29 mouse cellular contexts compared by ENCODE assay signal in genomic region chr6:122302661-122303060, GRCm38 (mm10). TPM values are rescaled to one million over a fixed set of nuclear protein-coding genes. Genes with fewer than 3 reads are reported as not detected.
DNase-seq lines count a peak whose midpoint lies in the region; ATAC-seq and TF ChIP-seq lines count a peak whose summit lies in the region.
"Had no signal": no experiment of that assay in that cellular context is flagged by ENCODE, and none has a peak within 500 bp of the region (broad histone marks: within the 10 kb centered on the region; RNA-seq: fewer than 3 reads in every experiment).

No protein-coding gene starts in this region.

- peak; percentile 59 for DNase-seq in 416B (ENCODE audit: low read depth)
- no peak for DNase-seq in heart, adult 8-10 months (ENCODE audit: low spot score)
- DNase-seq in urinary bladder, postnatal 36 days (ENCODE audit: low spot score in 2 of 2) = no peak
- DNase-seq: adrenal gland, adult 8-10 months; adrenal gland, postnatal 36 days; cerebellum, adult 18-20 months; cerebellum, adult 9-10 months; cerebellum, postnatal 14 days; gastrocnemius, postnatal 10 days; gastrocnemius, postnatal 36 days; heart, adult 2 months had no signal

- H3K27me3 ChIP-seq in myocyte (ENCODE audit: control insufficient read depth, insufficient read depth, insufficient read length) = no peaks in the 10 kb centered on the region
- no peaks in the 10 kb centered on the region for H3K27me3 ChIP-seq in neural tube, embryonic 15.5 days (replicated peaks)
- H3K27me3 ChIP-seq: embryonic facial prominence, embryonic 13.5 days; forebrain, embryonic 12.5 days; forebrain, embryonic 15.5 days; hindbrain, embryonic 12.5 days; hindbrain, embryonic 15.5 days; intestine, embryonic 15.5 days had no signal

- no peak for TF ChIP-seq POLR2A in myocyte (IDR thresholded peaks at IDR 0.05; ENCODE audit: insufficient read length, low read depth)

- no peaks in the 10 kb centered on the region for H3K9me3 ChIP-seq in neural tube, embryonic 15.5 days (replicated peaks)
- H3K9me3 ChIP-seq: embryonic facial prominence, embryonic 10.5 days; embryonic facial prominence, embryonic 13.5 days; forebrain, embryonic 12.5 days; forebrain, embryonic 15.5 days; hindbrain, embryonic 12.5 days; hindbrain, embryonic 15.5 days; intestine, embryonic 15.5 days had no signal

- peaks cover 4% of the 10 kb centered on the region; the same call in 1 of the 2 replicates for H3K4me1 ChIP-seq in neural tube, embryonic 15.5 days
- H3K4me1 ChIP-seq: hindbrain, embryonic 15.5 days; intestine, embryonic 15.5 days had no signal

- no peaks in the 10 kb centered on the region for H3K36me3 ChIP-seq in myocyte (ENCODE audit: control insufficient read depth, insufficient read depth)
- no peaks in the 10 kb centered on the region for H3K36me3 ChIP-seq in neural tube, embryonic 15.5 days
- H3K36me3 ChIP-seq: embryonic facial prominence, embryonic 10.5 days; embryonic facial prominence, embryonic 13.5 days; forebrain, embryonic 12.5 days; forebrain, embryonic 15.5 days; hindbrain, embryonic 12.5 days; hindbrain, embryonic 15.5 days; intestine, embryonic 15.5 days had no signal

- no peak overlapping the region for H3ac ChIP-seq in myocyte (ENCODE audit: control insufficient read depth, insufficient read length)

- 89% methylated on average over 4 of the region's 4 CpGs for WGBS in neural tube, embryonic 15.5 days

- no peak overlapping the region for H3K4me3 ChIP-seq in myocyte
- no peak overlapping the region for H3K4me3 ChIP-seq in neural tube, embryonic 15.5 days (replicated peaks)
- H3K4me3 ChIP-seq: embryonic facial prominence, embryonic 10.5 days; embryonic facial prominence, embryonic 13.5 days; erythroblast, embryonic 14.5 days; forebrain, embryonic 12.5 days; forebrain, embryonic 15.5 days; heart, adult 2 months; hindbrain, embryonic 12.5 days; hindbrain, embryonic 15.5 days; intestine, embryonic 15.5 days had no signal

- peak overlapping the region; percentile 24 for H3K4me2 ChIP-seq in myocyte (ENCODE audit: low read depth)
- no peak overlapping the region for H3K4me2 ChIP-seq in neural tube, embryonic 15.5 days
- H3K4me2 ChIP-seq: embryonic facial prominence, embryonic 13.5 days; forebrain, embryonic 12.5 days; forebrain, embryonic 15.5 days; hindbrain, embryonic 12.5 days; hindbrain, embryonic 15.5 days; intestine, embryonic 15.5 days had no signal

- no peak overlapping the region for H3K27ac ChIP-seq in neural tube, embryonic 15.5 days (replicated peaks)
- H3K27ac ChIP-seq: embryonic facial prominence, embryonic 10.5 days; embryonic facial prominence, embryonic 13.5 days; forebrain, embryonic 12.5 days; forebrain, embryonic 15.5 days; heart, adult 2 months; hindbrain, embryonic 12.5 days; hindbrain, embryonic 15.5 days; intestine, embryonic 15.5 days had no signal

- peak; percentile 45 for ATAC-seq in megakaryocyte, adult 5-6 weeks (ENCODE audit: poor library complexity, severe bottlenecking)
- ATAC-seq in neural tube, embryonic 15.5 days (ENCODE audit: low FRiP score) = no peak
- ATAC-seq: forebrain, embryonic 15.5 days; intestine, embryonic 15.5 days had no signal

- no peak overlapping the region for H3K9ac ChIP-seq in neural tube, embryonic 15.5 days (replicated peaks)
- H3K9ac ChIP-seq: embryonic facial prominence, embryonic 13.5 days; forebrain, embryonic 12.5 days; forebrain, embryonic 15.5 days; hindbrain, embryonic 12.5 days; hindbrain, embryonic 15.5 days; intestine, embryonic 15.5 days had no signal

- no peaks in the 10 kb centered on the region for H3K79me2 ChIP-seq in myocyte (ENCODE audit: control insufficient read depth, insufficient read depth)

TF ChIP-seq in myocyte, 11 proteins besides CTCF, POLR2A, EP300 and RAD21:
- TF ChIP-seq CEBPB (IDR thresholded peaks at IDR 0.05; ENCODE audit: insufficient read depth, poor library complexity, severe bottlenecking) = no peak
- no peak for TF ChIP-seq MYOG (IDR thresholded peaks at IDR 0.05; ENCODE audit: control insufficient read depth in 1 of 3, insufficient read depth in 1 of 3, insufficient read length in 2 of 3, low read depth in 2 of 3)
- no peak for TF ChIP-seq MAX (IDR thresholded peaks at IDR 0.05; ENCODE audit: low read depth)
- TF ChIP-seq POLR2AphosphoS2 (IDR thresholded peaks at IDR 0.05; ENCODE audit: insufficient read length, low read depth) = no peak
- no peak for TF ChIP-seq REST (IDR thresholded peaks at IDR 0.05; ENCODE audit: insufficient read depth, insufficient read length)
- no peak for TF ChIP-seq TCF12 (IDR thresholded peaks at IDR 0.05; ENCODE audit: insufficient read depth, poor library complexity, severe bottlenecking)
- TF ChIP-seq MYOD1 (IDR thresholded peaks at IDR 0.05; ENCODE audit: control insufficient read depth in 1 of 3, insufficient read length in 2 of 3, low read depth in 2 of 3) = no peak
- TF ChIP-seq USF1 (IDR thresholded peaks at IDR 0.05; ENCODE audit: low read depth) = no peak
- no peak for TF ChIP-seq E2F4 (IDR thresholded peaks at IDR 0.05; ENCODE audit: insufficient read depth)
- no peak for TF ChIP-seq SRF (IDR thresholded peaks at IDR 0.05; ENCODE audit: control insufficient read depth, insufficient read length, low read depth)
- no peak for TF ChIP-seq TCF3 (IDR thresholded peaks at IDR 0.05; ENCODE audit: insufficient read length, low read depth)

RNA-seq across cellular contexts. Expression of gene M6pr, which starts 5.9 kb away (rescaled TPM):
- 158 and 160 TPM in 2 replicates for total RNA-seq in megakaryocyte, adult 5-6 weeks (2015)
- total RNA-seq in megakaryocyte, adult 5-6 weeks (2017) = 329 and 358 TPM in 2 replicates
- 58.8 TPM for polyA plus RNA-seq in myocyte (2012; fragmentation: generic; extraction: Trizol)
- total RNA-seq in heart, adult 8-10 months (2022) = 10 to 100 TPM; 43.1 to 44.9 (median 44.1) TPM
- 52.0 and 68.6 TPM in 2 replicates for polyA plus RNA-seq in neural tube, embryonic 15.5 days (2015; fragmentation: Nextera tagmentation; extraction: Ambion mirVana)

RNA-seq across cellular contexts. Expression of gene Klrg1, which starts 20.0 kb away (rescaled TPM):
- 0.56 and 0.64 TPM in 2 replicates for total RNA-seq in megakaryocyte, adult 5-6 weeks (2015)
- total RNA-seq in megakaryocyte, adult 5-6 weeks (2017) = 0.44 and 0.65 TPM in 2 replicates
- not detected for polyA plus RNA-seq in myocyte (2012; fragmentation: generic; extraction: Trizol)
- not detected for total RNA-seq in heart, adult 8-10 months (2022)
- polyA plus RNA-seq in neural tube, embryonic 15.5 days (2015; fragmentation: Nextera tagmentation; extraction: Ambion mirVana) = 0.56 and 0.92 TPM in 2 replicates
- total RNA-seq: ES-E14; gastrocnemius, postnatal 10 days; gastrocnemius, postnatal 36 days; granulocyte monocyte progenitor cell, adult 5-6 weeks; heart, adult 2 months; heart, postnatal 25 days; hematopoietic stem cell, adult 5-6 weeks had no signal
- polyA plus RNA-seq: embryonic facial prominence, embryonic 10.5 days; embryonic facial prominence, embryonic 13.5 days; erythroblast, embryonic 14.5 days; heart, embryonic 11.5 days; heart, embryonic 14.5 days; heart, postnatal 0 days; intestine, embryonic 15.5 days had no signal

RNA-seq across cellular contexts. Expression of gene Phc1, which starts 37.7 kb away (rescaled TPM):
- total RNA-seq in megakaryocyte, adult 5-6 weeks (2015) = 5.0 and 13.3 TPM in 2 replicates
- total RNA-seq in megakaryocyte, adult 5-6 weeks (2017) = 3.3 and 3.6 TPM in 2 replicates
- polyA plus RNA-seq in myocyte (2012; fragmentation: generic; extraction: Trizol) = 15.5 TPM
- 10 to 100 TPM; 15.8 to 22.7 (median 20.1) TPM for total RNA-seq in heart, adult 8-10 months (2022)
- 23.4 and 25.3 TPM in 2 replicates for polyA plus RNA-seq in neural tube, embryonic 15.5 days (2015; fragmentation: Nextera tagmentation; extraction: Ambion mirVana)
